Mouse (Mus musculus) liver, postnatal 0 days (tissue): ENCODE data around the gene Fam114a2.

Experiments
- CTCF ChIP-seq: sonication (generic); IDR thresholded peaks from 2 replicates; pipeline ENCODE4 v1.5.1; 2016; ENCODE audit warnings: antibody characterized with exemption, low read depth
- EP300 ChIP-seq: IDR thresholded peaks from 2 replicates; pipeline ENCODE4 v1.6.1; 2016; ENCODE audit warnings: antibody characterized with exemption, low read depth, mild to moderate bottlenecking

DNA sequence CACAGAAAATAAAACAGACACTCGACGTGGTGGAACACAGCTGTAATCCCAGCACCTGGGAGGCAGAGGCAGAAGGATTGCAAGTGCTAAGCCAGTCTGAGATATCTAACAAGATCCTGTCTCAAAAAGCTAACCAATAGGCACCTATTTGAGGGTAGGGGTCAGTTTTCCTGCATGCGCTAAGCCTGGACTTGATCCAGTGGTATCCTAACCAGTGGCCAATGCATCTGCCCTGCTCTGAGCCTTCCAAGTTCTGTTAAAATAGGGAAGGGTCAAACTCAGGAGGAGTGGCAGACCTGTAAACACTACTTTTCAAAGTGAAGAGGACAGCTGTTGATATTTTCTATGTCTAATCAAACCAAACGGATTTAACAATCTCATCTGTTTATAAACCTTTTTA lies 13.9 kb upstream of the Fam114a2 start:
- TF ChIP-seq CTCF (no peak), EP300 (no peak)
